Mouse (Mus musculus) forebrain, postnatal 0 days (tissue): ENCODE results near the gene Tfcp2. TPM values are rescaled to one million over a fixed set of nuclear protein-coding genes. Genes with fewer than 3 reads are reported as not detected.

Source experiments
- ATAC-seq: fragments of 200-750 bp; cut with Nextera tagmentation; 2 replicates; pipeline ENCODE4 v1.8.0; 2017; ENCODE audit warnings: mild to moderate bottlenecking, moderate library complexity
- DNase-seq: peaks from one replicate; pipeline ENCODE4 v3.0.0-alpha.2; 2015
- H3K27ac ChIP-seq: fragments of 300-500 bp; sonication (generic); 2 replicates; pipeline ENCODE4 v1.5.1; 2014; ENCODE audit warnings: low read depth, mild to moderate bottlenecking, antibody characterized with exemption, low read length, moderate library complexity, mixed read lengths
- H3K27me3 ChIP-seq: fragments of 300-500 bp; sonication (generic); 2 replicates; pipeline ENCODE4 v1.6.1; 2014; ENCODE audit warnings: mild to moderate bottlenecking, low read length, mixed read lengths; ENCODE audit not compliant: insufficient read depth
- H3K36me3 ChIP-seq: fragments of 300-500 bp; sonication (generic); 2 replicates; pipeline ENCODE4 v1.6.1; 2014; ENCODE audit warnings: mild to moderate bottlenecking, moderate library complexity; ENCODE audit not compliant: insufficient read depth
- H3K4me1 ChIP-seq: fragments of 300-500 bp; sonication (generic); 2 replicates; pipeline ENCODE4 v1.6.1; 2014; ENCODE audit warnings: antibody characterized with exemption; ENCODE audit not compliant: insufficient read depth
- H3K4me2 ChIP-seq: fragments of 300-500 bp; sonication (generic); 2 replicates; pipeline ENCODE4 v1.6.1; 2014; ENCODE audit warnings: low read depth, mild to moderate bottlenecking, moderate library complexity
- H3K4me3 ChIP-seq: fragments of 300-500 bp; sonication (generic); 2 replicates; pipeline ENCODE4 v1.5.1; 2014; ENCODE audit warnings: low read depth, low read length, mixed read lengths
- H3K9ac ChIP-seq: fragments of 300-500 bp; sonication (generic); 2 replicates; pipeline ENCODE4 v1.6.1; 2014; ENCODE audit warnings: mild to moderate bottlenecking
- H3K9me3 ChIP-seq: fragments of 300-500 bp; sonication (generic); 2 replicates; pipeline ENCODE4 v1.6.1; 2016; ENCODE audit warnings: low read length
- CTCF ChIP-seq: sonication (generic); IDR thresholded peaks from 2 replicates; pipeline ENCODE4 v1.5.1; 2016; ENCODE audit warnings: antibody characterized with exemption, control low read depth, low read depth
- WGBS: fragments of 180-500 bp; shearing (Covaris S2); extraction: QIAGEN DNeasy Blood & Tissue Kit; methylation state at CpG from one replicate; pipeline ENCODE4 v1.1.7; 2014; 5-methylcytosine and 5-hydroxymethylcytosine counted together
- polyA plus RNA-seq: library from polyadenylated mRNA; unstranded; fragments of >200 nt; fragmentation: Nextera tagmentation; extraction: Ambion mirVana; gene quantifications from 2 replicates; pipeline ENCODE4 v1.2.1, GENCODE M21; 2015
- total RNA-seq: library from RNA; depleted of rRNA; stranded (reverse); fragments of >200 nt; gene quantifications from 2 replicates; pipeline ENCODE4 v1.2.3, GENCODE M21; 2014

Gene Tfcp2
- total and polyA plus RNA-seq, 2 experiments from 2014 or later = 29.0 to 34.5 TPM

GRCm38 (mm10) chr15:100592817-100593216 is 41.0 kb upstream of the Tfcp2 start:
- no peak for TF ChIP-seq CTCF
- 94% methylated on average over 6 of the region's 6 CpGs for WGBS

GRCm38 (mm10) chr15:100590436-100590835 is 38.6 kb upstream of the Tfcp2 start:
- WGBS = 78% methylated on average over 8 of the region's 8 CpGs
- no peak overlapping the region for H3K4me2 ChIP-seq
- ATAC-seq = no peak
- no peak overlapping the region for H3K9ac ChIP-seq
- no peaks in the 10 kb centered on the region for H3K9me3 ChIP-seq
- H3K27me3 ChIP-seq = no peaks in the 10 kb centered on the region
- no peak overlapping the region for H3K4me3 ChIP-seq
- peaks cover 46% of the 10 kb centered on the region for H3K36me3 ChIP-seq
- DNase-seq = no peak
- H3K4me1 ChIP-seq = no peaks in the 10 kb centered on the region
- H3K27ac ChIP-seq = no peak overlapping the region
- no peak for TF ChIP-seq CTCF

More at GRCm38 (mm10) chr15:100592817-100593216, 41.0 kb upstream of the Tfcp2 start:
- Histone ChIP-seq H3K4me1 (no peaks in the 10 kb centered on the region), H3K9ac (no peak overlapping the region), H3K27ac (no peak overlapping the region), H3K4me3 (no peak overlapping the region), H3K4me2 (no peak overlapping the region), H3K9me3 (no peaks in the 10 kb centered on the region), H3K27me3 (no peaks in the 10 kb centered on the region), H3K36me3 (peaks cover 23% of the 10 kb centered on the region)
- DNase-seq (no peak), ATAC-seq (no peak)

DNA sequence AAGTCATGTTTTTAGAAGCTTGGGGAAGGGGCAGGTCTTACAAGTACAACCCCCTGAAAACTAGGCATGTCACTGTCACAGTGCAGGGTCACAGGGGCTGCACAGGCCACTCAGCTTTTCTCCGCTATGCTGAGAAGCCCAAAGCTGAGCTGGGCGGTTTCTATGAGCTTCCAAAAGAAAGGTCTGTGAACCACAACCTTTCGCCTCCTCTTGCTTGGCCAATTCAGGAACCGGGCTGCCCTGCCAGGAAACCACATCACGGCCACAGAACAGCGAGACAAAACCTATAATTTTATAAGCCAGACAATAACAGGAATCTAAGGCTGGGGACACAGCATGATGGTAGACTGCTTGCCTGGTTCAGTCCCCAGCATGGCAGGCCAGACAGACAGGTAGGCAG is 36.5 kb upstream of the Tfcp2 start:
- ATAC-seq (no peak), DNase-seq (no peak)
- WGBS = 86% methylated on average over 6 of the region's 6 CpGs
- Histone ChIP-seq H3K27me3 (no peaks in the 10 kb centered on the region), H3K4me1 (no peaks in the 10 kb centered on the region), H3K9me3 (no peaks in the 10 kb centered on the region), H3K36me3 (peaks cover 57% of the 10 kb centered on the region), H3K9ac (no peak overlapping the region), H3K27ac (no peak overlapping the region), H3K4me2 (no peak overlapping the region), H3K4me3 (no peak overlapping the region)
- TF ChIP-seq CTCF = no peak

DNA sequence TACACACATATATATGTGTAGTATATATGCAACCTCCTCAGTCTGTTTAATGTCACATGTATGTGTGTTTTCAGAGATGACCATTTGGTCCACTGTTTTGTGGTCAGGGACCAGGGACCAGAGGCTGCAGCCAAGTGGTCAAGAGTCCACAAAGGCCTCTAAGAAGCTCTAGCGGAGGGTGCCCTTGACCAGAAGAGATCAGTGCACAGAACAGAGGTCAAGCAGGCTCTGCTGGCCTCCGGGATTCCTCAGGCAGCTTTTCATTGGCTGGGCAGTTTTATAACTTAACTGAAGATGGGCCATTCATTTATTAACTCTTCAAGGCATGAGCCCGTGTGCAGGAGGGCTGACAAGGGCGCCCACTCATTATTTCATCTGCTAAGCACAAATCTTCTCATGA is 35.4 kb upstream of the Tfcp2 start:
- Histone ChIP-seq H3K9ac (no peak overlapping the region), H3K27ac (no peak overlapping the region), H3K4me3 (no peak overlapping the region), H3K27me3 (no peaks in the 10 kb centered on the region), H3K4me1 (no peaks in the 10 kb centered on the region), H3K4me2 (no peak overlapping the region), H3K9me3 (no peaks in the 10 kb centered on the region), H3K36me3 (peaks cover 69% of the 10 kb centered on the region)
- ATAC-seq (no peak), DNase-seq (no peak)
- no peak for TF ChIP-seq CTCF
- WGBS = 82% methylated on average over 4 of the region's 4 CpGs

GRCm38 (mm10) chr15:100585931-100586330 is 34.1 kb upstream of the Tfcp2 start:
- Histone ChIP-seq H3K9me3 (no peaks in the 10 kb centered on the region), H3K27me3 (no peaks in the 10 kb centered on the region), H3K36me3 (peaks cover 71% of the 10 kb centered on the region), H3K4me1 (no peaks in the 10 kb centered on the region), H3K4me2 (no peak overlapping the region), H3K27ac (no peak overlapping the region), H3K9ac (no peak overlapping the region), H3K4me3 (no peak overlapping the region)
- no peak for TF ChIP-seq CTCF
- WGBS = 93% methylated on average over 16 of the region's 16 CpGs
- DNase-seq = no peak
- ATAC-seq = no peak

DNA sequence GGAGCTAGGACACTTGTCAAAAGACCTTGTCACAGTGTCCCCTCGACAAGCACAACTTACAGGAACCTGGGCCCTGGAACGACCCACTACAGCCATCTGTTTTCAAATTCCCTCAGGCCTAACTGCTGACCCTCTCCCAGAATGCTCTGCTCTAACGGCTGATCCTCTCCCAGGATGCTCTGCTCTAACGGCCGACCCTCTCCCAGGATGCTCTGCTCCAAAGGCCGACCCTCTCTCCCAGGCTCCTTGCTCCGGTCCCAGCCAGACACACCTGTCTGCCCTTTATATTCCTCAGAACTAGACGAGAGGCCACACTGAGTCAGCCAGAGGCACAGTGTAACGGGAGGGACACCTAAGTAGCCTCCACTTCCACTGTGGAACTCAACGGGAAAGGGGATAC is 28.3 kb upstream of the Tfcp2 start:
- TF ChIP-seq CTCF = no peak
- no peaks in the 10 kb centered on the region for H3K4me1 ChIP-seq
- no peak overlapping the region for H3K4me3 ChIP-seq
- no peak overlapping the region for H3K4me2 ChIP-seq
- peaks cover 68% of the 10 kb centered on the region for H3K36me3 ChIP-seq
- no peaks in the 10 kb centered on the region for H3K27me3 ChIP-seq
- H3K9ac ChIP-seq = no peak overlapping the region
- H3K9me3 ChIP-seq = no peaks in the 10 kb centered on the region
- WGBS = 90% methylated on average over 10 of the region's 10 CpGs
- ATAC-seq = no peak
- DNase-seq = no peak
- H3K27ac ChIP-seq = no peak overlapping the region

- Histone ChIP-seq H3K36me3 (peaks cover 57% of the 10 kb centered on the region), H3K4me2 (no peak overlapping the region), H3K4me1 (0 out of 2 replicates have a peak, but pooled peaks cover 4% of the 10 kb centered on the region), H3K9ac (no peak overlapping the region), H3K9me3 (no peaks in the 10 kb centered on the region), H3K27me3 (no peaks in the 10 kb centered on the region), H3K4me3 (no peak overlapping the region), H3K27ac (no peak overlapping the region)
- no peak for DNase-seq
- ATAC-seq = no peak
- TF ChIP-seq CTCF = no peak
- WGBS = 91% methylated on average over 16 of the region's 16 CpGs
Observed at GRCm38 (mm10) chr15:100577972-100578371, 26.2 kb upstream of the Tfcp2 start.

DNA sequence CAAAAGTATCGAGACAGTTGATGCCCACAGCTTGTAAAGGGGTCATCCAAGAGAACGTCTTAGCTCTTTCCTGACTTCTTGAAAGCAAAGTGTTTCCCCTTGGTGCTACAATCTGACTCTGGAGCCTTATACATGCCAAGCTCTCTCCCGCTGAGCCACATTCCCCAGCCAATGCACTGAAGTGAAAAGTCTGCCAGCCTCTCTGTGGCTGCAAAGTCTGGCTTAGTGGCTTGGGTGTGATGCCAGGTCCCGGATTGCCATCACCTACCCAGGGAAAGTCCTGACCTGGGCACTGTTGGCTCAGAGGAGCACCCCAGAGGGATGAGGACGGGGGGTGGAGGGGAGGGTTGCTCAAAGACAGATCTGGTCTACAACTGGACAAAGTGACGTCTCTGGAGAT is 25.0 kb upstream of the Tfcp2 start:
- TF ChIP-seq CTCF = no peak
- Histone ChIP-seq H3K27ac (no peak overlapping the region), H3K27me3 (no peaks in the 10 kb centered on the region), H3K9me3 (no peaks in the 10 kb centered on the region), H3K9ac (no peak overlapping the region), H3K36me3 (peaks cover 49% of the 10 kb centered on the region), H3K4me1 (0 out of 2 replicates have a peak, but pooled peaks cover 4% of the 10 kb centered on the region), H3K4me3 (no peak overlapping the region), H3K4me2 (no peak overlapping the region)
- WGBS = 77% methylated on average over 6 of the region's 6 CpGs
- ATAC-seq = no peak
- DNase-seq = no peak
